Mouse (Mus musculus) liver, postnatal 0 days (tissue): Measurements from ENCODE around the gene Snrpn. TPM values are rescaled to one million over a fixed set of nuclear protein-coding genes. Genes with fewer than 3 reads are reported as not detected.

ENCODE experiments used
- ATAC-seq: fragments of 200-750 bp; cut with Nextera tagmentation; 2 replicates; pipeline ENCODE4 v1.8.0; 2017; ENCODE audit warnings: mild to moderate bottlenecking, moderate library complexity
- DNase-seq: peaks from one replicate; pipeline ENCODE4 v3.0.0-alpha.2; 2016
- H3K27ac ChIP-seq: fragments of 300-500 bp; sonication (generic); 2 replicates; pipeline ENCODE4 v1.5.1; 2014; ENCODE audit warnings: antibody characterized with exemption, moderate library complexity, mild to moderate bottlenecking, low read depth
- H3K27me3 ChIP-seq: fragments of 300-500 bp; sonication (generic); 2 replicates; pipeline ENCODE4 v1.6.1; 2014; ENCODE audit warnings: low read length, control low read depth, mixed read lengths; ENCODE audit not compliant: insufficient read depth
- H3K36me3 ChIP-seq: fragments of 300-500 bp; sonication (generic); replicated peaks from 2 replicates; pipeline ENCODE4 v1.6.1; 2014; ENCODE audit warnings: mild to moderate bottlenecking, control low read depth, low read length, moderate library complexity, mixed read lengths; ENCODE audit not compliant: insufficient read depth
- H3K4me1 ChIP-seq: fragments of 300-500 bp; sonication (generic); 2 replicates; pipeline ENCODE4 v1.6.1; 2014; ENCODE audit warnings: antibody characterized with exemption, mild to moderate bottlenecking, control low read depth; ENCODE audit not compliant: insufficient read depth
- H3K4me2 ChIP-seq: fragments of 300-500 bp; sonication (generic); 2 replicates; pipeline ENCODE4 v1.6.1; 2014; ENCODE audit warnings: low read depth, mild to moderate bottlenecking, low read length, moderate library complexity, mixed read lengths
- H3K4me3 ChIP-seq: fragments of 300-500 bp; sonication (generic); 2 replicates; pipeline ENCODE4 v1.5.1; 2014; ENCODE audit warnings: low read depth, low read length
- H3K9ac ChIP-seq: fragments of 300-500 bp; sonication (generic); replicated peaks from 2 replicates; pipeline ENCODE4 v1.6.1; 2014; ENCODE audit warnings: mild to moderate bottlenecking, moderate library complexity
- H3K9me3 ChIP-seq: fragments of 300-500 bp; sonication (generic); 2 replicates; pipeline ENCODE4 v1.6.1; 2016; ENCODE audit warnings: mild to moderate bottlenecking, control low read depth, low read length, mixed read lengths
- CTCF ChIP-seq: sonication (generic); IDR thresholded peaks from 2 replicates; pipeline ENCODE4 v1.5.1; 2016; ENCODE audit warnings: antibody characterized with exemption, low read depth
- EP300 ChIP-seq: IDR thresholded peaks from 2 replicates; pipeline ENCODE4 v1.6.1; 2016; ENCODE audit warnings: antibody characterized with exemption, low read depth, mild to moderate bottlenecking
- WGBS: fragments of 180-500 bp; shearing (Covaris S2); extraction: QIAGEN DNeasy Blood & Tissue Kit; methylation state at CpG from one replicate; pipeline ENCODE4 v1.1.7; 2014; ENCODE audit not compliant: insufficient replicate concordance; 5-methylcytosine and 5-hydroxymethylcytosine counted together
- polyA plus RNA-seq: library from polyadenylated mRNA; unstranded; fragments of >200 nt; fragmentation: Nextera tagmentation; extraction: Ambion mirVana; gene quantifications from 2 replicates; pipeline ENCODE4 v1.2.1, GENCODE M21; 2015

Gene Snrpn
- polyA plus RNA-seq, 1 experiment from 2014 or later: 4.4 TPM

DNA sequence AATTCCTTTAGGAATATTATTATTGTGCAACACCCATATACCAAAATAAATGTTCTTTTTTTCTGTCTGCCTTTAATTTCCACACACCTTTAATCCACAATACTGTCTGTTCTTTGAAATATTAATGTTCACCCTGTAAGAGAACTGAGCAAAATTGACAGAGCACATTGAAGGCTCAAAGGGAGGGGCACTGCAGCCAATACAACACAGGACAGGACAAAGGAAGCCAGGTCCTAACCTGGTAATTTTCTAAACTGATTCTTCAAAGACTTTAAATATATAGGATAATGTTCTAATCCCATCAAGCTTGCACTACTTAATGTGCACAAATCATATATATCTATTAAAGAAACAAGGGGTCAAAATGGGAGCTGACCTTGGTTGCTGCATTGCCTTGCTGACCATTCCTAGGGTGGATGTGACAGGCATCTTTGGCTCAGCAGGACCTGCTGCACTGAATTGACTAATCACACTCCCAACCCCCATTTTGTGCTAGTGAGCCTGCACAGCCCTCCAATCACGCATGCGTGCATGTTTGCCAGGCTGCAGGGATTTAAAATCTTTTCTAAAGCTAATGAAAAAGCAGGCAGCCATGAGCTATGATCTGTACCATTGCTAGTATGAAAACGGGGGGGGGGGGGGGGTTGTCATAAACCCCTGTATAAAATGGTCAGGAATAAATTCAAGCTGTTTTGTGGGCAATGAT is 42.7 kb downstream of the Snrpn start:
- no peak for DNase-seq
- H3K4me3 ChIP-seq: no peak overlapping the region
- no peak for ATAC-seq
- H3K27me3 ChIP-seq: no peaks in the 10 kb centered on the region
- TF ChIP-seq EP300: no peak
- TF ChIP-seq CTCF: no peak
- no peaks in the 10 kb centered on the region for H3K4me1 ChIP-seq
- 60% methylated on average over 3 of the region's 3 CpGs for WGBS
- H3K9ac ChIP-seq: no peak overlapping the region
- H3K36me3 ChIP-seq: no peaks in the 10 kb centered on the region
- no peak overlapping the region for H3K4me2 ChIP-seq
- H3K9me3 ChIP-seq: no peaks in the 10 kb centered on the region
- no peak overlapping the region for H3K27ac ChIP-seq

DNA sequence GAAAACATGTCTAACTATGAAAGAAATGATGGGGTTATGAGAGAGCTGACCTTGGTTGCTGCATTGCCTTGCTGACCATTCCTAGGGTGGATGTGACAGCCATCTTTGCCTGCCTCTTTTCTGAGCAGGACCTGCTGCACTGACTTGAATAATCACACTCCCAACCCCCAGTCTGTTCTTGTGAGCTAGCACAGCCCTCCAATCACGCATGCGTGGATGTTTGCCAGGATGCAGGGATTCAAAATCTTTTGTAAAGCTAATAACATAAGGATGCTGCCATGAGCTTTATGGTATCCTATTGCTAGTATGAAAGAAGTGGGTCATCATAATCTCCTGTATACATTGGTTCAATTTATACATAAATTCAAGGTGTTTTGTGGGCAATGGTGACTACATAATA is 63.7 kb downstream of the Snrpn start:
- Histone ChIP-seq H3K4me3 (no peak overlapping the region), H3K4me2 (no peak overlapping the region), H3K9me3 (no peaks in the 10 kb centered on the region), H3K27ac (no peak overlapping the region), H3K27me3 (no peaks in the 10 kb centered on the region), H3K4me1 (no peaks in the 10 kb centered on the region), H3K9ac (no peak overlapping the region), H3K36me3 (no peaks in the 10 kb centered on the region)
- TF ChIP-seq EP300: no peak
- no peak for TF ChIP-seq CTCF
- whole genome bisulfite sequencing: 60% methylated on average over 2 of the region's 2 CpGs
- ATAC-seq (no peak), DNase-seq (no peak)

DNA sequence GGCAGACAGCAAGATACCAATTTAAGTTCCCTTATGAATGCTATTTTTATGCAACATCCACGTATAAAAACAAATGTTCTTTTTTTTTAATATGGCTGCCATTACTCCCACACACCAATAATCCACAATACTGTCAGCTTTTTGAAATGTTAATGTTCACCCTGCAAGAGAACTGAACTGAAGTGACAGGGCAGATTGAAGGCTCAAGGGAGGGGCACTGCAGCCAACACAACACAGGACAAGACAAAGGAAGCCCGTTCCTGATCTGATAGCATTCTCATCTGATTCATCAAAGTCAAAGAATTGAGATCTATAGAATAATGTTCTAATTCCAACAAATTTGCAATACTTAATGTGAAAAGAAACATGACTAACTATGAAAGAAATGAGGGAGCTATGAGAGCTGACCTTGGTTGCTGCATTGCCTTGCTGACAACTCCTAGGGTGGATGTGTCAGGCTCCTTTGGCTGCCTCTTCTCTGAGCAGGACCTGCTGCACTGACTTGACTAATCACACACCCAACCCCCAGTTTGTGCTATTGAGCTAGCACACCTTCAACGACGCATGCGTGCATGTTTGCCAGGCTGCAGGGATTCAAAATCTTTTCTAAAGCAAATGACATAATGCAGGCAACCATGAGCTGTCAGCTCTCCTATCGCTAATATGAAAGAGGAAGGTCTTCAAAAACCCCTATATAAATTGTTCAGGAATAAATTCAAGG is 92.4 kb downstream of the Snrpn start:
- Histone ChIP-seq H3K4me1 (no peaks in the 10 kb centered on the region), H3K36me3 (no peaks in the 10 kb centered on the region), H3K4me3 (no peak overlapping the region), H3K27ac (no peak overlapping the region), H3K9ac (no peak overlapping the region), H3K4me2 (no peak overlapping the region), H3K27me3 (no peaks in the 10 kb centered on the region), H3K9me3 (no peaks in the 10 kb centered on the region)
- WGBS: 65% methylated on average over 6 of the region's 6 CpGs
- TF ChIP-seq EP300 (no peak), CTCF (no peak)
- DNase-seq: no peak
- no peak for ATAC-seq

DNA sequence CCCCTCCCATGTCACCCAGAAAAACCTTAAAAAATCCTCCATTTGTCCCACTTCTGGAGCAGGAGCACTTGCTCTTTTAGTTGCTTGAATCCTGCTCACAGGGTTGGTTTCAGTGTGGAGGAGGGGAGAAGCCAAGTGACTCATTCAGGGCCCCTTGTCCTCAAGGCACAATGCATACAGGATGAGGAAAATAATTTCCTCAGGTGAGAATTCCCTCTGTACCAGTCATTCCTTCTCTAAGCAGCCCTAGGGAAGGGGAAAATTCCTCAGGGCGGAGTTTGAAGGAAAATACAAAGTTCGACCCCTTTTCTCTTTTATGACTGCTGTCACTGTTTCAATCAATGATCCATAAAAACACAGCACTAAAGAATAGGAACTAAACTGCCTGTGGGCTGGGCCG is 126.8 kb downstream of the Snrpn start:
- Histone ChIP-seq H3K4me2 (no peak overlapping the region), H3K4me3 (no peak overlapping the region), H3K9me3 (no peaks in the 10 kb centered on the region), H3K9ac (no peak overlapping the region), H3K4me1 (no peaks in the 10 kb centered on the region), H3K27me3 (no peaks in the 10 kb centered on the region), H3K36me3 (no peaks in the 10 kb centered on the region), H3K27ac (no peak overlapping the region)
- ATAC-seq (no peak), DNase-seq (no peak)
- WGBS: 73% methylated on average over 3 of the region's 3 CpGs
- TF ChIP-seq CTCF: no peak
- no peak for TF ChIP-seq EP300

DNA sequence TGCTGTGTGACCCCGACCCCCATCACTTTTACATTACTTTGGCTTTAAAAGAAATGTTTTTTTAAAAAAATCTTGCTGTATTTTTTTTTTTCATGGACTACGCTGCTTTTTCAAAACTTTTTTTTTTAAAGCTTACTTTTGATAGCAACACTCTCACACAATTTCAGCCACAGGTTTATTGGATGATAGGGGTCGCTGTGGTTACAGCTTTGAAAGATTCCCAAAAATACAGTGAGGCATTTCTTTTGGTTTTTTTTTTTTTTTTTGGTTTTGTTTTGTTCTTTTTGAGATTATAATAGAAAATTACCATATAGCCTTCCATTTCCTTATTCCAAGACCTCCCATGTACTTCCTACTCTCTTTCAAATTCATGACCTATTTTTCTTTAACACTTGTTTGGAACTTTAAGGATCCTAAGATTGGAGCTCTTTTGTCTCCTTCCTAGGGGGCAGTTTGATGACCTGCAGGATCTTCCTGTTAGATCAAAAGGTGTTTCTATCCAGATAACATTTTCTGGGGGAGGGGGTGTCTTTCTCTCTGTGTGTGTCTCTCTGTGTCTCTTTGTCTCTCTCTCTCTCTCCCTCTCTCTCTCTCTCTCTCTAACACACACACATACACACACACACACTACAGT is 132.2 kb downstream of the Snrpn start:
- ATAC-seq (no peak), DNase-seq (no peak)
- TF ChIP-seq EP300 (no peak), CTCF (no peak)
- 43% methylated on average over 3 of the region's 3 CpGs for WGBS
- Histone ChIP-seq H3K4me3 (no peak overlapping the region), H3K4me2 (no peak overlapping the region), H3K27ac (no peak overlapping the region), H3K4me1 (no peaks in the 10 kb centered on the region), H3K36me3 (no peaks in the 10 kb centered on the region), H3K9me3 (no peaks in the 10 kb centered on the region), H3K9ac (no peak overlapping the region), H3K27me3 (no peaks in the 10 kb centered on the region)

DNA sequence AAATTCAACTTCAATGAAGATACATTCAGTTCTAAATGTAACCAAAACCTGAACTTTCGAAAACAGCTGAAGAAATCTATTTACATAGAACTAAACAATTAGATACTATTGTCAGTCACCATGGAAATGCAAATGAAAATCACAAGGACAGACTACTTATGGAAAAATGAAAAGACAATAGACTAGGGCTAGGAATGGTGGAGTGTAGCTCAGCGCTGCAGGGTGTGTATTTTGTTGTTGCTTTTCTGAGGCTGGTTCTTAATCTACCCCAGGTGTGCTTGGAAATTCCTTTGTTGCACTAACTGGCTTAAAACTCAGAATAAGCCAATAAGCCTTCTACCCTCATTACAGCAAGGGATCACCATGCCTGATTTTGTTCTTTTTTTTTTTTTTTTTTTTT is 133.8 kb downstream of the Snrpn start:
- Histone ChIP-seq H3K4me1 (no peaks in the 10 kb centered on the region), H3K27ac (no peak overlapping the region), H3K27me3 (no peaks in the 10 kb centered on the region), H3K4me3 (no peak overlapping the region), H3K36me3 (no peaks in the 10 kb centered on the region), H3K9ac (no peak overlapping the region), H3K9me3 (no peaks in the 10 kb centered on the region), H3K4me2 (no peak overlapping the region)
- 49% methylated on average over 2 of the region's 2 CpGs for whole genome bisulfite sequencing
- TF ChIP-seq CTCF: no peak
- no peak for TF ChIP-seq EP300
- no peak for DNase-seq
- no peak for ATAC-seq
